Mouse (Mus musculus) stomach, embryonic 16.5 days (tissue): ENCODE data around the gene Dusp27. TPM values are rescaled to one million over a fixed set of nuclear protein-coding genes. Genes with fewer than 3 reads are reported as not detected.
"Not testable (repeated sequence)": the region's sequence is repeated elsewhere in the genome, so short reads cannot be mapped to it uniquely, and the experiment has no call there.

Source experiments
- ATAC-seq: fragments of 200-750 bp; cut with Nextera tagmentation; 2 replicates; pipeline ENCODE4 v1.8.0; 2017; ENCODE audit warnings: moderate number of reproducible peaks, moderate TSS enrichment; ENCODE audit not compliant: insufficient read depth, low FRiP score
- H3K27ac ChIP-seq: fragments of 300-500 bp; sonication (generic); 2 replicates; pipeline ENCODE4 v1.5.1; 2014; ENCODE audit warnings: low read length
- H3K27me3 ChIP-seq: fragments of 300-500 bp; sonication (generic); 2 replicates; pipeline ENCODE4 v1.6.1; 2014; ENCODE audit warnings: low read length, control low read depth, mixed read lengths; ENCODE audit not compliant: control insufficient read depth, insufficient read depth
- H3K36me3 ChIP-seq: fragments of 300-500 bp; sonication (generic); 2 replicates; pipeline ENCODE4 v1.6.1; 2014; ENCODE audit warnings: low read length; ENCODE audit not compliant: control insufficient read depth, insufficient read depth
- H3K4me1 ChIP-seq: fragments of 300-500 bp; sonication (generic); 2 replicates; pipeline ENCODE4 v1.6.1; 2014; ENCODE audit warnings: low read length, control low read depth, mixed read lengths; ENCODE audit not compliant: control insufficient read depth, insufficient read depth
- H3K4me2 ChIP-seq: fragments of 300-500 bp; sonication (generic); 2 replicates; pipeline ENCODE4 v1.6.1; 2014; ENCODE audit warnings: low read depth, low read length, mixed read lengths
- H3K4me3 ChIP-seq: fragments of 300-500 bp; sonication (generic); replicated peaks from 2 replicates; pipeline ENCODE4 v1.5.1; 2014; ENCODE audit warnings: mild to moderate bottlenecking, low read length
- H3K9ac ChIP-seq: fragments of 300-500 bp; sonication (generic); 2 replicates; pipeline ENCODE4 v1.6.1; 2014; ENCODE audit warnings: low read length
- H3K9me3 ChIP-seq: fragments of 300-500 bp; sonication (generic); replicated peaks from 2 replicates; pipeline ENCODE4 v1.6.1; 2016; ENCODE audit warnings: low read length, control low read depth; ENCODE audit not compliant: control insufficient read depth
- WGBS: fragments of 180-500 bp; shearing (Covaris S2); extraction: QIAGEN DNeasy Blood & Tissue Kit; methylation state at CpG from one replicate; pipeline ENCODE4 v1.1.7; 2014; 5-methylcytosine and 5-hydroxymethylcytosine counted together
- polyA plus RNA-seq: library from polyadenylated mRNA; unstranded; fragments of >200 nt; fragmentation: Nextera tagmentation; extraction: Ambion mirVana; gene quantifications from 2 replicates; pipeline ENCODE4 v1.2.1, GENCODE M21; 2015

The Dusp27 gene
- polyA plus RNA-seq, 1 experiment from 2014 or later = 6.1 TPM

DNA sequence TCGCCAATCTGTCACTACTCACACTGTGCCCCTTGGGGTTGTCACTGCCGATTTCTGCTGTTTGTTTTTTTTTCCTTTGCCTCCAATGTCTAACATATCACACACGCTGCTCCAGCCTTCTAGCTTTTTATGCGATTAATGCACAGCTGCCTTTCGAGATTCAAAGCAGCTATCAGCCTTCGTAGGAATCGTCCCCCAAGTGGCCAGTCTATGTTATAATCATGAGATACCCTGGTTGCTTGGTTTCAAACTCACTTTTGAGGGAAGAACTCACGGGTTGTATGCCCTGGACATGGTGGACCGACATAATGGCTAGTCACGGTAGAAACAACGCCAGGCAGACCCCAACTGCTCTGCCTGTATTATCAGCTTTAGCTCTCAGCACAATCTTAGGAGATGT is 23.6 kb upstream of the Dusp27 start:
- H3K9me3 ChIP-seq = no peaks in the 10 kb centered on the region
- ATAC-seq = no peak
- no peaks in the 10 kb centered on the region; the same call in 1 of the 2 replicates for H3K4me1 ChIP-seq
- no peaks in the 10 kb centered on the region for H3K36me3 ChIP-seq
- peaks cover 12% of the 10 kb centered on the region for H3K27me3 ChIP-seq
- H3K4me3 ChIP-seq = no peak overlapping the region
- H3K4me2 ChIP-seq = no peak overlapping the region
- H3K9ac ChIP-seq = no peak overlapping the region
- WGBS = 58% methylated on average over 11 of the region's 11 CpGs
- H3K27ac ChIP-seq = no peak overlapping the region

- H3K9ac ChIP-seq = no peak overlapping the region
- 85% methylated on average over 7 of the region's 7 CpGs for WGBS
- H3K4me3 ChIP-seq = no peak overlapping the region
- H3K27me3 ChIP-seq = peaks cover 6% of the 10 kb centered on the region
- no peaks in the 10 kb centered on the region for H3K36me3 ChIP-seq
- H3K9me3 ChIP-seq = no peaks in the 10 kb centered on the region
- H3K27ac ChIP-seq = no peak overlapping the region
- no peak overlapping the region for H3K4me2 ChIP-seq
- H3K4me1 ChIP-seq = no peaks in the 10 kb centered on the region; the same call in 1 of the 2 replicates
- ATAC-seq = no peak
Observed at GRCm38 (mm10) chr1:166150035-166150434, 22.3 kb upstream of the Dusp27 start.

DNA sequence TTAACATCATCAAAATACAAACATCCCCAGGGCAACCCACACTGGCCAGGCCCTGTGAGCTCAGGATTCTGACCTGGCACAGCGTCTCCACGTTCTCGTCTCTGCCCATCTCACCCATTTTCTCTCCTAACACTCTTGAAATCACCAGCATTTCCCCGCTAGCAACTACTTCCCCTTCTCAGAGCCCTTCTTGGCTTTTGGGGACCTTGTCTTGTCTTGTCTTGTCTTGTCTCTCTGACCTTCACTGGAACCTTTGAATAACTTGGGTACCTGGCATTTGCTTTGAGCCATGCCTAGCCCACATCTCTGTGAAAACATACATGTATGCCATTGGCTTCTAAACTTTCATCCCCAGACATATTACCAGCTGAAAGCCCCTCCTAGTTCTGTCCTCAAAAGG is 21.7 kb upstream of the Dusp27 start:
- no peak for ATAC-seq
- H3K9me3 ChIP-seq = no peaks in the 10 kb centered on the region
- H3K4me3 ChIP-seq = no peak overlapping the region
- H3K4me2 ChIP-seq = no peak overlapping the region
- WGBS = 89% methylated on average over 4 of the region's 4 CpGs
- H3K27me3 ChIP-seq = peaks cover 1% of the 10 kb centered on the region; the same call in 1 of the 2 replicates
- H3K36me3 ChIP-seq = no peaks in the 10 kb centered on the region
- H3K9ac ChIP-seq = no peak overlapping the region
- no peaks in the 10 kb centered on the region for H3K4me1 ChIP-seq
- no peak overlapping the region for H3K27ac ChIP-seq

DNA sequence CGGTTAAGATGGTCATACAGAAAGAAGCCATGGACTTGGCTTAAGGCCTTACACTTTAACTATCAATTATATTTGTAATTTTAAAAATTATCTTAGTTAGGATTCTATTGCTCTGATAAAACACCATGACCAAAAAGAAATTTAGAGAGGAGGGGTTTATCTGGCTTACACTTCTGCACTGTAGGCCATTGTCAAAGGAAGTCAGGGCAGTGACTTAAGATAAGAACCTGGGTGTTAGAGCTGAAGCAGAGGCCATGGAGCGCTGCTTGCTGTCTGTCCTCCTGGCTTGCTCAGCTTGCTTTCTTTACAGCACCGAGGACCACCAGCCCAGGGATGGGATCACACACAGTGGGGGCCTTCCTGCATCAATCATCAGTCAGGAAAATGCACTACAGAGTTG is 19.9 kb upstream of the Dusp27 start:
- 61% methylated on average over 3 of the region's 3 CpGs for WGBS
- ATAC-seq = no peak

GRCm38 (mm10) chr1:166146626-166147025 is 18.9 kb upstream of the Dusp27 start:
- H3K4me3 ChIP-seq = no peak overlapping the region
- H3K9ac ChIP-seq = no peak overlapping the region
- no peaks in the 10 kb centered on the region for H3K9me3 ChIP-seq
- H3K4me1 ChIP-seq = no peaks in the 10 kb centered on the region
- no peaks in the 10 kb centered on the region for H3K36me3 ChIP-seq
- ATAC-seq = no peak
- no peaks in the 10 kb centered on the region for H3K27me3 ChIP-seq
- H3K27ac ChIP-seq = no peak overlapping the region
- no peak overlapping the region for H3K4me2 ChIP-seq
- WGBS = 86% methylated on average over 11 of the region's 11 CpGs

More for the DNA sequence above, 19.9 kb upstream of the Dusp27 start:
- Histone ChIP-seq H3K9ac (no peak overlapping the region), H3K27ac (no peak overlapping the region), H3K4me1 (no peaks in the 10 kb centered on the region), H3K4me2 (no peak overlapping the region), H3K27me3 (no peaks in the 10 kb centered on the region), H3K9me3 (no peaks in the 10 kb centered on the region), H3K4me3 (no peak overlapping the region), H3K36me3 (no peaks in the 10 kb centered on the region)

DNA sequence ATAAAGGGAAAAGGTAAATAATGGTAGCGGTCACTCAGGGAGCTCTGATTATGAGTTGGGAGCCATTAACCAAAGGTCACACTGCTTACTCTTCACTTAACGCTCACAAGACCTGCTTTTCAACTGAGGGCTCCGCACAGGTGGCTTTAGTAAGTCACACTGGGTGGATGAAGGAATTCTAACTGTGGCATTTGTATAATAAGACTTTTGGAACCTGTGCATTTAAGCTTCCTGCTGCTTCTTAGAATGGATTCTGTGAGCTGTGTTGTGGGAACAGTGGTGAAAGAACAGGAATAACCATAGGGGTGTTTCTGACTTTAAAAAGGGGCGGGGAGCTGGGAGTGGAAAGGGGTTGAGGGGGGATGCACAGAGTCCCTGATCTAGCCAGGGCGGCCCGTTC is 14.6 kb upstream of the Dusp27 start:
- Histone ChIP-seq H3K36me3 (no peaks in the 10 kb centered on the region), H3K4me2 (no peak overlapping the region), H3K9ac (no peak overlapping the region), H3K9me3 (no peaks in the 10 kb centered on the region), H3K4me3 (no peak overlapping the region), H3K4me1 (peaks cover 4% of the 10 kb centered on the region; the same call in 1 of the 2 replicates), H3K27me3 (no peaks in the 10 kb centered on the region), H3K27ac (no peak overlapping the region)
- WGBS = 69% methylated on average over 6 of the region's 6 CpGs
- no peak for ATAC-seq

GRCm38 (mm10) chr1:166141868-166142267 is 14.1 kb upstream of the Dusp27 start:
- not testable (repeated sequence) for H3K27me3 ChIP-seq

GRCm38 (mm10) chr1:166139620-166140184 is 12.0 kb upstream of the Dusp27 start:
- 63% methylated on average over 4 of the region's 4 CpGs for WGBS
- Histone ChIP-seq H3K4me1 (peaks cover 4% of the 10 kb centered on the region; the same call in 1 of the 2 replicates), H3K27me3 (no peaks in the 10 kb centered on the region), H3K27ac (no peak overlapping the region), H3K9ac (no peak overlapping the region), H3K9me3 (no peaks in the 10 kb centered on the region), H3K36me3 (no peaks in the 10 kb centered on the region), H3K4me2 (no peak overlapping the region), H3K4me3 (no peak overlapping the region)
- no peak for ATAC-seq

More at GRCm38 (mm10) chr1:166141868-166142267, 14.1 kb upstream of the Dusp27 start:
- H3K36me3 ChIP-seq, H3K4me3 ChIP-seq, ATAC-seq, H3K4me2 ChIP-seq, H3K4me1 ChIP-seq, H3K9me3 ChIP-seq, H3K27ac ChIP-seq, H3K9ac ChIP-seq: not testable (repeated sequence)
- 86% methylated on average over 9 of the region's 9 CpGs for WGBS

DNA sequence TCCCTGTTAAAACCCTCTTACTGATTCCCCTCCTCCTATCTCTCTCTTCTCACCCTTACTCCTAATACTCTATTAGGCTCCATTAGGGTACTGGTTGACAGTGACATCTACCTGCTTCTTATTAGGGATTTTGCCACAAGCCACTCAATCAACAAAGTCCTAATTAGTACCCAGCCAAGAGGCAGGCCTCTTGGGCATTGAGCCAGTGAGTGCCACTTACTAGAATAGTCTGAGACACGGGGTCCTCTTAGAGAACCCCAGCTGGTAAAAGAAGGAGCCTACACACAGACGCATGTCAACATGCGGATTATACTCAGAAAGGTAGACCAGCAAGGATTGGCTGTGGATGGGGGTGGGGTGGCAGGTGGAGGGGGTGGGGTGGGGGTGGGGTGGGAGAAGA is 11.4 kb upstream of the Dusp27 start:
- Histone ChIP-seq H3K9me3 (no peaks in the 10 kb centered on the region), H3K27ac (no peak overlapping the region), H3K4me2 (no peak overlapping the region), H3K4me3 (no peak overlapping the region), H3K27me3 (no peaks in the 10 kb centered on the region), H3K4me1 (peaks cover 4% of the 10 kb centered on the region; the same call in 1 of the 2 replicates), H3K36me3 (no peaks in the 10 kb centered on the region), H3K9ac (no peak overlapping the region)
- WGBS = 80% methylated on average over 3 of the region's 3 CpGs
- ATAC-seq = no peak
